Mouse (Mus musculus) cerebellum, adult 2 months (tissue): ENCODE data around the gene Pomp. TPM values are rescaled to one million over a fixed set of nuclear protein-coding genes. Genes with fewer than 3 reads are reported as not detected.

Experiments used
- DNase-seq, 2 experiments: peaks; one replicate each; pipeline ENCODE4 v3.0.0; 2021
- H3K27ac ChIP-seq: fragments of 200-500 bp; 2 replicates; pipeline ENCODE4 v1.5.1; 2012; ENCODE audit warnings: low read length, control low read depth, inconsistent platforms; ENCODE audit not compliant: insufficient read depth
- H3K27me3 ChIP-seq: fragments of 200-500 bp; 2 replicates; pipeline ENCODE4 v1.6.1; 2012; ENCODE audit warnings: inconsistent platforms, mild to moderate bottlenecking, low read length, moderate library complexity; ENCODE audit not compliant: control insufficient read depth, insufficient read depth
- H3K4me1 ChIP-seq: fragments of 200-500 bp; 2 replicates; pipeline ENCODE4 v1.6.1; 2011; ENCODE audit warnings: low read length; ENCODE audit not compliant: control insufficient read depth, insufficient read depth
- H3K4me3 ChIP-seq: fragments of 200-500 bp; replicated peaks from 2 replicates; pipeline ENCODE3; 2011; ENCODE audit warnings: mild to moderate bottlenecking, low read depth, low read length, control low read depth; ENCODE audit not compliant: insufficient read depth
- CTCF ChIP-seq: fragments of 200-500 bp; IDR thresholded peaks from 2 replicates; pipeline ENCODE4 v1.5.1; 2011; ENCODE audit warnings: low read depth, mild to moderate bottlenecking, control low read depth, low read length, moderate library complexity, borderline replicate concordance; ENCODE audit not compliant: insufficient read depth
- POLR2A ChIP-seq: fragments of 200-500 bp; IDR thresholded peaks from 2 replicates; pipeline ENCODE4 v1.6.1; 2011; ENCODE audit warnings: low read length, control low read depth, borderline replicate concordance; ENCODE audit not compliant: insufficient read depth
- WGBS: fragments of 180-500 bp; shearing (Covaris S2); methylation state at CpG from one replicate; pipeline ENCODE4 v1.1.7; 2018; 5-methylcytosine and 5-hydroxymethylcytosine counted together
- polyA plus RNA-seq: library from polyadenylated mRNA; depleted of rRNA; stranded (reverse); fragments of >200 nt; gene quantifications from 2 replicates; pipeline ENCODE4 v1.2.3, GENCODE M21; 2012; rRNA removed

Gene Pomp
- polyA plus RNA-seq, 1 experiment, result 260 TPM

DNA sequence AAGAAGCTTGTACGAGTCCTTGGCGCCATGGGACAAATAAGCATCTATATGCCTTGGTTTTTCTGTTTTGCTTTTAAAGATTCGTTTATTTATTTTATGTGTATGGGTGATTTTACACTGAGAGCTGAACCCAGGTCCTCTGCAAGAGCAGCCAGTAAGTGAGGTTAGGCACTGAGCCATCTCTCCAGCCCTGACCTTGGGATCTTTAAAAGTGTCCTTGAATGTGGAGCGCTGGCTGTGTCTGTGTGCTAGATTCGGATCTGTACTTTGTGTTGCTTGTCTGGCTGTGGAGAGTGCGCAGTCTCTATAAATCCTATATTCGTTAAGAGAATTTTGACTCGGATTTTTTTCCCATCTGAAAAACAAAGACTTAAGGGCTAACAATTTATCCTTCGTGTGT lies 55.9 kb downstream of the Pomp start:
- H3K27me3 ChIP-seq, result no peaks in the 10 kb centered on the region
- H3K27ac ChIP-seq, result no peak overlapping the region
- no peak overlapping the region for H3K4me3 ChIP-seq
- WGBS, result 87% methylated on average over 9 of the region's 9 CpGs
- no peak for DNase-seq
- H3K4me1 ChIP-seq, result no peaks in the 10 kb centered on the region
- TF ChIP-seq CTCF (no peak), POLR2A (no peak)

DNA sequence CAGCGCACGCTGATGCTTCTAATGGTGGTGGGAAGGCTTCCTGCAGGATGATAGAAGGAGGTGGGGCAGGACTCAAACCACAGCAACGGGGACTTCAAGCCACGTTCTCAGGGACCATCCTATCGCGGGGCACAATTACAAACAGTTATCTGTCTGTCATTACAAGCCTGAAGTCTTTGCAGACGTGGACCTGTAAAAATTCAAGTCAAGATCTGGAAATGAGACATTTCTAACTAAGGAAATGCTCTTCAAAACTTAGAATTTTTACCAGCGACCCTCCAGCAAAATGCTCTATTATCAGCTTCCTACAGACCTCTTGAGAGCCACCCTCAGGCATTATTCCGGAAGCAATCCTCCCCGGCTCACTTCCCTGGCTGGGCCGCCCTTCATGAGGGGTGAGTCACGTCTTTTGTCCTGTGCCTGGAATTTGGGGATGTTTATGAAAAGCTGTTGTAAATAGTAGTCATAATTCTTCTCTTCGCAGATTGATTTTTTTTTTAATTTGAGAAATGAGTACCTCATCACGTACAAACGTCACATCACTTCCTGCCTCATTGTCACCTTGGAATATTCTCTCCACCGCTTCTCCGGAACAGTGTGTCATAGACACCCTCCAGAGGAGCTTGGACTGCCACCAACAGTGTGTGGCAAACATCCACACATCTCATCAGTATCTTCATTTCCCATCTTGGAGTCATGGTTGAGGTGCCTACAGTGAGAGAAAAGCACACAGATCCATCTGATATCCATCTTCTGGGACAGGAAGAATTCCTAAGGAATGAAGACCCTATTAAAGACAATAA lies 58.0 kb downstream of the Pomp start:
- no peak overlapping the region for H3K27ac ChIP-seq
- WGBS, result 69% methylated on average over 17 of the region's 17 CpGs
- no peak for DNase-seq
- H3K27me3 ChIP-seq, result no peaks in the 10 kb centered on the region
- TF ChIP-seq CTCF, result no peak
- TF ChIP-seq POLR2A, result no peak
- H3K4me1 ChIP-seq, result no peaks in the 10 kb centered on the region
- no peak overlapping the region for H3K4me3 ChIP-seq

DNA sequence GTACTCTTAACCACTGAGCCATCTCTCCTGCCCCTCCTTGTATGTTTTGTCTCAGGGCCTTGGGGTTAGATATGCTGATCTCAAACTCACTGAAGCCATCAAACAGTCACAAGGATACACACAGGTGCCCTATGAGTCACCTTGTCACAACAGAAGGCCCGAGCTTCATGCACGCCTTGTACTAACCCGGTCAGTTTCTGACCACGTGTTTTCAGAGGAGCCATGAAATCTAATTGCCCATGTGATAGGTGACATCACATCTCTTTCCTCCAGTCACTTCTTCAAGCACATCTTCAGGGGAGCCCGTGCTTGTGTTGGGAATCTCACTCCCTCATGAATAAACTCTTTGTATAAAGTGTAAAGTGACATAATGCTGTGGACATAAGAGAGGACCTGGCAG lies 64.4 kb downstream of the Pomp start:
- Histone ChIP-seq H3K4me1 (no peaks in the 10 kb centered on the region), H3K27ac (no peak overlapping the region), H3K4me3 (no peak overlapping the region), H3K27me3 (no peaks in the 10 kb centered on the region)
- TF ChIP-seq POLR2A, result no peak
- TF ChIP-seq CTCF, result no peak
- 83% methylated on average over 5 of the region's 5 CpGs for WGBS
- DNase-seq, result no peak

Other genes with a start within 250 kb of the Pomp start
- 21.4 and 24.7 TPM in 2 replicates for gene Flt1, start 134.4 kb upstream of the Pomp start, polyA plus RNA-seq
- gene Slc46a3, start 34.4 kb downstream of the Pomp start, polyA plus RNA-seq, result 27.9 and 28.2 TPM in 2 replicates
- gene Mtus2, start 96.9 kb downstream of the Pomp start, polyA plus RNA-seq, result 33.3 TPM in 2 replicates